Mouse (Mus musculus) gastrocnemius, postnatal 25 days (tissue): Measurements from ENCODE around the gene Dcaf1. TPM values are rescaled to one million over a fixed set of nuclear protein-coding genes. Genes with fewer than 3 reads are reported as not detected.

Source experiments
- DNase-seq: peaks from one replicate; pipeline ENCODE4 v3.0.0; 2022
- total RNA-seq, 2 experiments: library from RNA; stranded (reverse); gene quantifications; 1 replicate in 1 of 2; 2 replicates in 1 of 2; pipeline ENCODE4 v1.2.3; 2021

Dcaf1 gene
- total RNA-seq, 2 experiments from 2014 or later: 14.2 to 15.8 TPM

GRCm38 (mm10) chr9:106879471-106879870 lies 57.8 kb downstream of the Dcaf1 start:
- DNase-seq: no peak

- no peak for DNase-seq
These were observed 59.5 kb downstream of the Dcaf1 start for GRCm38 (mm10) chr9:106881071-106881755.

GRCm38 (mm10) chr9:106882176-106882575 lies 60.5 kb downstream of the Dcaf1 start:
- no peak for DNase-seq

- DNase-seq: no peak
These were observed 61.4 kb downstream of the Dcaf1 start for GRCm38 (mm10) chr9:106883085-106883484.

GRCm38 (mm10) chr9:106884306-106884705 lies 62.6 kb downstream of the Dcaf1 start:
- DNase-seq: no peak

- DNase-seq: no peak
These were observed 63.6 kb downstream of the Dcaf1 start for GRCm38 (mm10) chr9:106884996-106885900.

GRCm38 (mm10) chr9:106885901-106886731 lies 64.4 kb downstream of the Dcaf1 start:
- peak; percentile 36 for DNase-seq

GRCm38 (mm10) chr9:106886828-106887702 lies 65.4 kb downstream of the Dcaf1 start, which contains the start of gene Rbm15b:
TSS of gene Rbm15b (minus strand) at chr9:106887428.
- peak; percentile 98 for DNase-seq

GRCm38 (mm10) chr9:106888346-106888745 lies 66.7 kb downstream of the Dcaf1 start:
- no peak for DNase-seq

GRCm38 (mm10) chr9:106889321-106889720 lies 67.6 kb downstream of the Dcaf1 start:
- no peak for DNase-seq

- no peak for DNase-seq
These were observed 69.0 kb downstream of the Dcaf1 start for GRCm38 (mm10) chr9:106890496-106891240.

- DNase-seq: no peak
These were observed 69.7 kb downstream of the Dcaf1 start for GRCm38 (mm10) chr9:106891341-106891741.

GRCm38 (mm10) chr9:106891829-106892551 lies 70.3 kb downstream of the Dcaf1 start, which contains the start of gene Manf:
TSS of gene Manf (minus strand) at chr9:106891979.
- DNase-seq: peak; percentile 99

- DNase-seq: no peak
These were observed 70.8 kb downstream of the Dcaf1 start for GRCm38 (mm10) chr9:106892552-106892875.

- DNase-seq: no peak
These were observed 71.7 kb downstream of the Dcaf1 start for GRCm38 (mm10) chr9:106893327-106893726.

GRCm38 (mm10) chr9:106898901-106899300 lies 77.2 kb downstream of the Dcaf1 start:
- no peak for DNase-seq

- peak; percentile 1 for DNase-seq
These were observed 79.9 kb downstream of the Dcaf1 start for GRCm38 (mm10) chr9:106901596-106901995.

- DNase-seq: peak; percentile 1
These were observed 81.6 kb downstream of the Dcaf1 start for GRCm38 (mm10) chr9:106903099-106903790.

GRCm38 (mm10) chr9:106903791-106904134 lies 82.1 kb downstream of the Dcaf1 start:
- peak; percentile 4 for DNase-seq
